Mouse (Mus musculus): ENCODE results near the gene Erbb2. TPM values are rescaled to one million over a fixed set of nuclear protein-coding genes. Genes with fewer than 3 reads are reported as not detected.

The Erbb2 gene
- polyA plus RNA-seq, 1 experiment from 2014 or later: 7.6 TPM

DNA sequence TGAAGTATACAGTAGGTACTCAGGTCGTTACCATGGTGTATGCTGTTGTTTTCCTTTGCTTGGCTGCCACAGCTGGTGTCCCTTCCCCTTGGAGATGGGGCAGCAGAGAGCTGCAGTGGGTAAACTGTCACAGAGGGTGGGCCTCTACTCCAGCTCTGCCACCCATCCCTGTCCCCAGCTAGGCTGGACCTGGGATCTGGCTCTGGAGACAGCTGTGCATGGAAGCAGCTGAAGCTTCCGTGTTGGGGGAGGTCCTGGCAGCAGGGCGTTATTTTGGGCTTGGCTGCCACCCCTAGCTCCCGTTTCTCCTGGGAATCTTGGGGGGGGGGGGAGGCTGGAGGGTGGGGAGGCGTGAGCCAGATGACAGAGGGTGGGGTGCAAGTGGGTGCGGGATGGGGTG lies 6.0 kb downstream of the Erbb2 start:
- DNase-seq (no peak), ATAC-seq (ENCODE audit: low FRiP score, low TSS enrichment) (no peak)
- peaks cover 7% of the 10 kb centered on the region; the same call in 1 of the 2 replicates for H3K4me1 ChIP-seq (ENCODE audit: control insufficient read depth, insufficient read depth, low read length)
- H3K4me3 ChIP-seq (replicated peaks; ENCODE audit: low read depth, low read length): no peak overlapping the region
- 74% methylated on average over 6 of the region's 6 CpGs for WGBS
- no peaks in the 10 kb centered on the region for H3K9me3 ChIP-seq (ENCODE audit: control insufficient read depth, low read length)
- no peak overlapping the region for H3K4me2 ChIP-seq (ENCODE audit: low read length)
- no peak overlapping the region for H3K27ac ChIP-seq (replicated peaks; ENCODE audit: low read depth, low read length)
- H3K27me3 ChIP-seq (ENCODE audit: control insufficient read depth, insufficient read depth, low read length): no peaks in the 10 kb centered on the region
- H3K9ac ChIP-seq (replicated peaks; ENCODE audit: low read length): no peak overlapping the region
- H3K36me3 ChIP-seq (ENCODE audit: control insufficient read depth, insufficient read depth, low read length): no peaks in the 10 kb centered on the region

DNA sequence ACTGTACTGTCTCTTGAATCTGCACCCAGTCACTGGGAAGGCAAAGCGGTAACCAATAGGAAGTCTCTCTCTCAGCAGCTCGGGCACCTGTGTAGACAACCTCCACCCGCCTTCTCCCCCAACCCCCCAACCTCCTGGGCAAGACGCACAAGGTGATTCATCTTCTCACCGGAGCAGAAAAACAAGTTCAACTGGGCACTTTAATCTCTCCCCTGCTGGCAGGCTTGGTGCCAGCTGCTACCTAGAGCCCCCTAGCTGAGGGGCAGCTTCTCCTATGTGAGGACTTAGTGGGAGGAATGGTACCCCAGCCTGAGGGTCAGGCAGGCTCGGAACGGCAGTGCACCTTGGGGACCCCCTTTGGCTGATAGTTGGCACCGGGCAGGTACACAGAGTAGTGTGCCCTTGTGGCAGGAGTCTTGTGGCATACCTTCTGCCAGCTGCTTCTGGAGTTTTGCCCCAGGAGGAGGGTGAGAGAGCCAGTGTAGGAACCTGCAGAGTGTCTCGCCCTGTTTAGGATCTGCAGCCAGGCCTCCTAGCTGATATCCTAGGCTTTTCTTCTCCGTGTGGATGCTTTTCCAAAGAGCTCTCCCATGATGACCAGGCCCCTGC lies 6.8 kb downstream of the Erbb2 start:
- ATAC-seq (ENCODE audit: low FRiP score, low TSS enrichment) (no peak), DNase-seq (no peak)
- WGBS: 88% methylated on average over 10 of the region's 10 CpGs
- Histone ChIP-seq H3K4me3 (replicated peaks; ENCODE audit: low read depth, low read length) (no peak overlapping the region), H3K27me3 (ENCODE audit: control insufficient read depth, insufficient read depth, low read length) (no peaks in the 10 kb centered on the region), H3K9me3 (ENCODE audit: control insufficient read depth, low read length) (no peaks in the 10 kb centered on the region), H3K9ac (replicated peaks; ENCODE audit: low read length) (no peak overlapping the region), H3K4me1 (ENCODE audit: control insufficient read depth, insufficient read depth, low read length) (peaks cover 1% of the 10 kb centered on the region; the same call in 1 of the 2 replicates), H3K27ac (replicated peaks; ENCODE audit: low read depth, low read length) (no peak overlapping the region), H3K36me3 (ENCODE audit: control insufficient read depth, insufficient read depth, low read length) (no peaks in the 10 kb centered on the region), H3K4me2 (ENCODE audit: low read length) (no peak overlapping the region)

DNA sequence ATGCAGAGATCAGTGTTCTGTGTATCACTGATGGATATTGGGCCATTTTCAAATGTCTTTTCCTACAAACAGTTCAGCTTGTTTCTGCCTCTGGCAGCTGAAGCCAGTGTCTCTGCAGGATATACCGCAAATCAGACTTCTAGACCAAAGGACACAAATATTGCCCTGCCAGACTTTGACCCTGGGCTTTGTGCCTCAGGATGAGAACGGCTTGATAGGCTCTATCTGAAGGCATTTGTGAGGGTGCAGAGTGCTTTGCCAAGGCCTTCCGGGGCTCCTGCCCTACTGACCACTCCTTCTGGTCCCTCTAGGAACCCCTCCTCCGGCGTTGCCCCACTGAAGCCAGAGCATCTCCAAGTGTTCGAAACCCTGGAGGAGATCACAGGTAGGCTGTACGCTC lies 14.3 kb downstream of the Erbb2 start:
- H3K36me3 ChIP-seq (ENCODE audit: control insufficient read depth, insufficient read depth, low read length): no peaks in the 10 kb centered on the region
- DNase-seq (no peak), ATAC-seq (ENCODE audit: low FRiP score, low TSS enrichment) (no peak)
- WGBS: 93% methylated on average over 7 of the region's 7 CpGs
- no peaks in the 10 kb centered on the region for H3K9me3 ChIP-seq (ENCODE audit: control insufficient read depth, low read length)
- H3K4me1 ChIP-seq (ENCODE audit: control insufficient read depth, insufficient read depth, low read length): no peaks in the 10 kb centered on the region
- H3K4me3 ChIP-seq (replicated peaks; ENCODE audit: low read depth, low read length): no peak overlapping the region
- no peak overlapping the region for H3K27ac ChIP-seq (replicated peaks; ENCODE audit: low read depth, low read length)
- no peak overlapping the region for H3K9ac ChIP-seq (replicated peaks; ENCODE audit: low read length)
- H3K4me2 ChIP-seq (ENCODE audit: low read length): no peak overlapping the region
- H3K27me3 ChIP-seq (ENCODE audit: control insufficient read depth, insufficient read depth, low read length): no peaks in the 10 kb centered on the region

DNA sequence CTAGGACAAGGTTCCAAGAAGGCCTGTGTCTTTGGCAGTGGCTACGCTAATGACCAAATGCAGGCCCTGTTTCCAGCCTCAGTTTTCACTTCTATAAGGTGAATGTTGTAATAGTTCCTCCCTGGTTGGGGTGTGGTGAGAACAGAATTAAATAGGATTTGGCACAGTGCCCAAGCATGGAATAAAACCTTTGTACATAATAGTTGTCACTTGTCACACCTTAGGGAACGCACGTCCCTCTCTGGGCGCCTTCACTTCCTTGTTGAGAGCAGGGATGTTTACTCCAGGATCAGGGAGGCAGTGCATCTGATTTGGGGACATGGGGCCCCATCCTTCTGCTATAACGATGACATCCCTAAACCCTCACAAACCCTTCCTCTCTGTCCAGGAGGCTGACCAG lies 16.2 kb downstream of the Erbb2 start:
- Histone ChIP-seq H3K27me3 (ENCODE audit: control insufficient read depth, insufficient read depth, low read length) (no peaks in the 10 kb centered on the region), H3K9ac (replicated peaks; ENCODE audit: low read length) (no peak overlapping the region), H3K4me3 (replicated peaks; ENCODE audit: low read depth, low read length) (no peak overlapping the region), H3K4me2 (ENCODE audit: low read length) (no peak overlapping the region), H3K27ac (replicated peaks; ENCODE audit: low read depth, low read length) (no peak overlapping the region), H3K36me3 (ENCODE audit: control insufficient read depth, insufficient read depth, low read length) (no peaks in the 10 kb centered on the region), H3K9me3 (ENCODE audit: control insufficient read depth, low read length) (no peaks in the 10 kb centered on the region), H3K4me1 (ENCODE audit: control insufficient read depth, insufficient read depth, low read length) (no peaks in the 10 kb centered on the region)
- WGBS: 85% methylated on average over 5 of the region's 5 CpGs
- no peak for ATAC-seq (ENCODE audit: low FRiP score, low TSS enrichment)
- DNase-seq: no peak

DNA sequence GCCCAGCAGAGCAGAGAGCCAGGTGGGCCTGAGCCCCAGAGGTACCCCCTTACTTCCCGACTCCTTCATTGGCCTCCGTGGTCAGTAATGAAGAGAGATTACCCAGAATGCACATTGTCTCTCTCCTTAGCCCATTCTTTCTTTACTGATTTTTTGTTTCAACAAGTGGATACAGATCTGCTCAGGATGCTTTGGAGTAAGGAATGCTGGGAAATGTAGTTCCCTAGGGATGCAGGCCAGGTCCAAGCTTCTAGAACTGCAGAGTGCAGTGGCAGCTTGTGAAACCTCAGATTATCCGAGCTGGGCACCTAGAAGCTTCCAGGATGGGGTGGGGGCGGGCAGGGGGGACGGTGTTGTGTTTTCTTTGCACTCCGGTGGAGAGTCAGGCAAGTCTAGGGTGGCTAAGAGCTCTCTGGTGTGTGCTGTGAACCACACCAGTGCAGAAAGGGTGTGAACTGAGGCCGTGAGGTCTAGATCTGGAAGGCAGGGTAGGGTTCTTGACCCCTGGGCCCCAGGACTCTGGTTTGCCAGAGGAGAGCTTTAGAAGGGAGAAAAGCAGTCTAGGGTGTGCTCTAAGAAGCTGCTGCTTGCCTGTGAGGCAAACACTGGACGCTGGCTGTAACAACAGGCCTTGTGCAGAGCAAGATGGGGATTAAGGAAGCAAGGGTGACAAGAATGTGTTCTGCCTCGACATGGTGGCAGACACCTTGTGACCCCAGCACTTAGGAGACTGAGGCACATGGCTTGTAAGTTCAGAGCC lies 19.7 kb downstream of the Erbb2 start:
- Histone ChIP-seq H3K27me3 (ENCODE audit: control insufficient read depth, insufficient read depth, low read length) (no peaks in the 10 kb centered on the region), H3K9ac (replicated peaks; ENCODE audit: low read length) (no peak overlapping the region), H3K36me3 (ENCODE audit: control insufficient read depth, insufficient read depth, low read length) (0 out of 2 replicates have a peak, but pooled peaks cover 5% of the 10 kb centered on the region), H3K9me3 (ENCODE audit: control insufficient read depth, low read length) (no peaks in the 10 kb centered on the region), H3K4me1 (ENCODE audit: control insufficient read depth, insufficient read depth, low read length) (no peaks in the 10 kb centered on the region), H3K27ac (replicated peaks; ENCODE audit: low read depth, low read length) (no peak overlapping the region), H3K4me2 (ENCODE audit: low read length) (no peak overlapping the region), H3K4me3 (replicated peaks; ENCODE audit: low read depth, low read length) (no peak overlapping the region)
- no peak for ATAC-seq (ENCODE audit: low FRiP score, low TSS enrichment)
- DNase-seq: peak; percentile 24
- WGBS: 82% methylated on average over 9 of the region's 9 CpGs

DNA sequence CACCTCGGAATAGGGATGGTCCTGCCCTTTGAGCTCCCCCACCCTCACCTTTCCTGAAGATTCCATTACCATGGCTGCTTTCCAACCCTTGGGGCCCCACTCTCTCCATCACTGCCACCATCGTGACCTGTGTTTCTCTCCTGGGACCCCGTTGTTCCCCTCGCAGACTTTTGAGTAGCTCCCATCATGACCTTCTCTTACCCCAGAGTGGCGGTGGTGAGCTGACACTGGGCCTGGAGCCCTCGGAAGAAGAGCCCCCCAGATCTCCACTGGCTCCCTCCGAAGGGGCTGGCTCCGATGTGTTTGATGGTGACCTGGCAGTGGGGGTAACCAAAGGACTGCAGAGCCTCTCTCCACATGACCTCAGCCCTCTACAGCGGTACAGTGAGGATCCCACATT lies 23.5 kb downstream of the Erbb2 start:
- Histone ChIP-seq H3K4me2 (ENCODE audit: low read length) (no peak overlapping the region), H3K36me3 (ENCODE audit: control insufficient read depth, insufficient read depth, low read length) (0 out of 2 replicates have a peak, but pooled peaks cover 5% of the 10 kb centered on the region), H3K9me3 (ENCODE audit: control insufficient read depth, low read length) (no peaks in the 10 kb centered on the region), H3K27me3 (ENCODE audit: control insufficient read depth, insufficient read depth, low read length) (no peaks in the 10 kb centered on the region), H3K9ac (replicated peaks; ENCODE audit: low read length) (no peak overlapping the region), H3K4me3 (replicated peaks; ENCODE audit: low read depth, low read length) (no peak overlapping the region), H3K4me1 (ENCODE audit: control insufficient read depth, insufficient read depth, low read length) (0 out of 2 replicates have a peak, but pooled peaks cover 6% of the 10 kb centered on the region), H3K27ac (replicated peaks; ENCODE audit: low read depth, low read length) (no peak overlapping the region)
- DNase-seq (no peak), ATAC-seq (ENCODE audit: low FRiP score, low TSS enrichment) (no peak)
- WGBS: 93% methylated on average over 9 of the region's 9 CpGs

DNA sequence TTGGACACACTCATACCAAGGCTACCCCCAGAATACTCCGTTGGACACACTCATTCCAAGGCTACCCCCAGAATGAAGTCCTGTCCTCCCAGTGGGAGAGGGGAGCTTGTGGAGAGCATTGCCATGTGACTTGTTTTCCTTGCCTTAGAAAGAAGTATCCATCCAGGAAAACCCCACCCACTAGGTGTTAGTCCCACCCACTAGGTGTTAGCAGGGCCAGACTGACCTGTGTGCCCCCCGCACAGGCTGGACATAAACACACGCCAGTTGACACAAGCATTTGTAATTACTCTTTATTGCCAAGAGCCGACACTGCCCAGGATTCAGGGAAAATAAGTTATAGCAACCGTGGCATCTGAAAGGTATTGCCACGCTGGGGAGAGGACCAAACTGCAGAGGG lies 25.2 kb downstream of the Erbb2 start:
- H3K27me3 ChIP-seq (ENCODE audit: control insufficient read depth, insufficient read depth, low read length): no peaks in the 10 kb centered on the region
- 93% methylated on average over 6 of the region's 6 CpGs for WGBS
- peak overlapping the region; percentile 83 for H3K4me2 ChIP-seq (ENCODE audit: low read length)
- ATAC-seq (ENCODE audit: low FRiP score, low TSS enrichment) (no peak), DNase-seq (no peak)
- no peak overlapping the region for H3K9ac ChIP-seq (replicated peaks; ENCODE audit: low read length)
- 0 out of 2 replicates have a peak, but pooled peaks cover 6% of the 10 kb centered on the region for H3K4me1 ChIP-seq (ENCODE audit: control insufficient read depth, insufficient read depth, low read length)
- H3K9me3 ChIP-seq (ENCODE audit: control insufficient read depth, low read length): no peaks in the 10 kb centered on the region
- 0 out of 2 replicates have a peak, but pooled peaks cover 5% of the 10 kb centered on the region for H3K36me3 ChIP-seq (ENCODE audit: control insufficient read depth, insufficient read depth, low read length)
- H3K27ac ChIP-seq (replicated peaks; ENCODE audit: low read depth, low read length): no peak overlapping the region
- no peak overlapping the region for H3K4me3 ChIP-seq (replicated peaks; ENCODE audit: low read depth, low read length)

DNA sequence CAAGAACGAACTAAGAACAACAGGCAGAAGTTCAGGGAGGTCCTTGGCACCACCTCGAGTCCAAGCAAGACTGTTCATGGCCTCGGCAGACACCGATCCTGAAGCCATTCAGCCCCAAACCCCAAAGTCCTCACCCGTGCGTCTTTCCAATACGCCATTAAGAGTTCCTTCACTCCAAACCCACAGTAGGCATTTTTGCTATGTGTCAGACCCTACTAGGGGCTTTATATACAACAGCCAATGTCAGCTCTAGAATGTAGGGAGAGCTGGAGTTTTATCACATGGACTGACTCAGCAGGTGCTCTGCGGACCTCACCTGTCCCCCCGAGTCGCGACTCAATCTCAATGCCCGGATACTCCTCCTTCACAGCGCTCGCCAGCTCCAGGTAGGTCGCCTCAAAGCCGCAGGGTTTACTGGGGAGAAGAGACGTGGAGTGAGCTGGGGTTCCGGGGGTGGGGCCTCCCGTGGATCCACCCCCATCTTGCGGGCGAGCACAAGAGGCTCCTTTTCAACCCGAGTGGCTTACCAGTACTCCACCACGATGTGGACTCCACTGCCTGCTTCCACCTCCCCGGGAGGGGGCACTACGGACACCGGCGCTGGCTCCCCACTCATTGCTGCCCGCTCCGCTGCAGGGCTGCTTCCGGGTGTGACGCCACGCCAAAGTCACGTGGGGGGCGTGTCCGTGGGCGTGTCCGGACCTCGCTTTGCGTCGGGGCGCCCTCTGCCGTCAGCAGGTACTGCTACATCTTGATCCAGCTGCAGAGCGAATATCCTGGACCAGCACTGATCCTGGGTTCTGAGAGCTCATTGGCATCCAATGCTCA lies 26.3 kb downstream of the Erbb2 start, which contains the start of gene Mien1:
Gene Mien1, minus strand, starts transcription at position 661 of the 828 bp plus-strand sequence.
- peak; percentile 83 for ATAC-seq (ENCODE audit: low FRiP score, low TSS enrichment)
- H3K36me3 ChIP-seq (ENCODE audit: control insufficient read depth, insufficient read depth, low read length): 0 out of 2 replicates have a peak, but pooled peaks cover 5% of the 10 kb centered on the region
- no peaks in the 10 kb centered on the region for H3K27me3 ChIP-seq (ENCODE audit: control insufficient read depth, insufficient read depth, low read length)
- 2% methylated on average over 43 of the region's 43 CpGs for WGBS
- DNase-seq: peak; percentile 97
- H3K9me3 ChIP-seq (ENCODE audit: control insufficient read depth, low read length): no peaks in the 10 kb centered on the region
- H3K9ac ChIP-seq (replicated peaks; ENCODE audit: low read length): peak within 1 kb of the TSS; percentile 60
- peak within 1 kb of the TSS; percentile 67 for H3K27ac ChIP-seq (replicated peaks; ENCODE audit: low read depth, low read length)
- peak within 1 kb of the TSS; percentile 77 for H3K4me3 ChIP-seq (replicated peaks; ENCODE audit: low read depth, low read length)
- H3K4me1 ChIP-seq (ENCODE audit: control insufficient read depth, insufficient read depth, low read length): 0 out of 2 replicates have a peak, but pooled peaks cover 6% of the 10 kb centered on the region
- H3K4me2 ChIP-seq (ENCODE audit: low read length): peak within 1 kb of the TSS; percentile 83
